Mouse (Mus musculus) lung, embryonic 15.5 days (tissue): ENCODE measurements around the gene Adgrl2. TPM values are rescaled to one million over a fixed set of nuclear protein-coding genes. Genes with fewer than 3 reads are reported as not detected.
A peak's percentile ranks its signal among the peaks of the same experiment; 100 is the strongest.

ENCODE experiments used
- ATAC-seq: fragments of 200-750 bp; cut with Nextera tagmentation; 2 replicates; pipeline ENCODE4 v1.8.0; 2017; ENCODE audit warnings: moderate number of reproducible peaks, borderline replicate concordance; ENCODE audit not compliant: low FRiP score, low TSS enrichment; ENCODE audit errors: extremely low read depth
- H3K27ac ChIP-seq: fragments of 300-500 bp; sonication (generic); 2 replicates; pipeline ENCODE4 v1.5.1; 2015; ENCODE audit warnings: moderate library complexity, mild to moderate bottlenecking, inconsistent platforms
- H3K27me3 ChIP-seq: fragments of 300-500 bp; sonication (generic); 2 replicates; pipeline ENCODE4 v1.6.1; 2015; ENCODE audit warnings: inconsistent platforms
- H3K36me3 ChIP-seq: fragments of 300-500 bp; sonication (generic); 2 replicates; pipeline ENCODE4 v1.6.1; 2015; ENCODE audit warnings: inconsistent platforms
- H3K4me1 ChIP-seq: fragments of 300-500 bp; sonication (generic); 2 replicates; pipeline ENCODE4 v1.6.1; 2015; ENCODE audit warnings: inconsistent platforms
- H3K4me2 ChIP-seq: fragments of 300-500 bp; sonication (generic); 2 replicates; pipeline ENCODE4 v1.6.1; 2015; ENCODE audit warnings: inconsistent platforms, mild to moderate bottlenecking, moderate library complexity
- H3K4me3 ChIP-seq: fragments of 300-500 bp; sonication (generic); 2 replicates; pipeline ENCODE4 v1.5.1; 2015; ENCODE audit warnings: mild to moderate bottlenecking, inconsistent platforms
- H3K9ac ChIP-seq: fragments of 300-500 bp; sonication (generic); 2 replicates; pipeline ENCODE4 v1.6.1; 2015; ENCODE audit warnings: inconsistent platforms
- H3K9me3 ChIP-seq: fragments of 300-500 bp; sonication (generic); 2 replicates; pipeline ENCODE4 v1.6.1; 2016; ENCODE audit warnings: inconsistent platforms
- WGBS: fragments of 180-500 bp; shearing (Covaris S2); methylation state at CpG from one replicate; pipeline ENCODE4 v1.1.7; 2015; 5-methylcytosine and 5-hydroxymethylcytosine counted together
- polyA plus RNA-seq: library from polyadenylated mRNA; unstranded; fragments of >200 nt; fragmentation: Nextera tagmentation; extraction: Ambion mirVana; gene quantifications from 2 replicates; pipeline ENCODE4 v1.2.1, GENCODE M21; 2015

Adgrl2 gene
- polyA plus RNA-seq, 1 experiment from 2014 or later = 62.1 TPM

DNA sequence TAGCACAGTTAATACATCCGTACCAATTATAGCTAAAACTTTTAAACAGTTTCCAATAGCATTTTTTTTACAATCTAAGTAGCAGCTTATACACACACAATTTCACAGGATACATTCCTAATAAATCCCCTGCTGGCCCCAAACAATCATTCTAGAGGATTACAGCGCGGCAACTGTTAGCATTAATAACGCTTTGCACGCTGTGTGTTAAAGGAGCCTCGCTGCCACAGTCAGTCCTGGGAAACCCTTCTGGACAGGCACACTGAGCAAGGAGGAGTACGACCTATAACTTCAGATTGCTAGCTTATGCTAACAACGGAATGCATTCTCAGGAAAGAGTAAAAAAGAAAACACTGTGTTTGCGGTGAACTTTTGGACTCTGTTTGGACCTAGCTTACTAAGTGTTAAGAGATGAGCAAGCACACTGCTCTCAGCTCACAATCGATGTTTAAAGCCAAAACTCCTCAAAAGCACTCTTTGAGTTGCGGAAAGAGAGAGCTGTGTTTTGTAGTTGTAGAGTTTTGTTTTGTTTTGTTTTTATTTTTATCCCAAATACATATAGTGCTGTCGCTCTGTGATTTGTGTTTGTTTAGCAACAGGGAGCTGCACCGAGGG is 25.3 kb downstream of the Adgrl2 start:
- WGBS = 59% methylated on average over 13 of the region's 13 CpGs

DNA sequence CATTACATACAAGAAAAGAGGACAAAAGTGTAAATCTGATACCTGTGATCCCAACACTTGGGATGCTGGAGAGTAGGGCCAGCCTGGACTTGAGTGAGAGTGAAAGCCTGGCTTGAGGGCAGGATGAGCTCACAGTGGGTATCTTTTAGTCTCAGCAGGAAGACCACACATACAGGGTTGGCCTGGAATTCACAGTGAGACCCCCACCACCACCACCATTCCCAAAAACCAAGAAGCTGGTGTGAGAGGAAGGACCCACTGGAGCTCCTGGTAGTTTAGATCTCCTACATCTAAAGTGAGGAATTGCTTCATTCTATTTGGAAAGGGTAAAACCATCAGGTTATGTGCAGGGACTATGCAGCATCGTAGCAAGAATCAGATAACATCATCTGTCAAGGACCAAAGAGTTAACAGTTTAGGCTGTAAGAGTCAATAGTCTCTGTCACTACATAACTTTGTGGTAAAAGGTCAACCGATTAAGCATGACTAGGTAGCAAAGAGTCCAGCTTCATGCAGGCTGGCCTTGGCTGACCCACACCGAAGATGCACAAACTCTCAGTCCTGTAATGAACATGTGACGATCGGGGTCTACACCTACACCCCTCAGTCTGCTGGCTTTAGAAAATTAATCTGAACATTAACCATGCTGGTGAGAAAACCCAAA is 26.8 kb downstream of the Adgrl2 start:
- no peak overlapping the region for H3K9ac ChIP-seq
- 79% methylated on average over 5 of the region's 5 CpGs for WGBS
- H3K27me3 ChIP-seq = no peaks in the 10 kb centered on the region
- no peak for ATAC-seq
- no peaks in the 10 kb centered on the region for H3K9me3 ChIP-seq
- H3K27ac ChIP-seq = no peak overlapping the region
- no peaks in the 10 kb centered on the region for H3K36me3 ChIP-seq
- H3K4me3 ChIP-seq = no peak overlapping the region
- no peak overlapping the region for H3K4me2 ChIP-seq
- H3K4me1 ChIP-seq = peaks cover 55% of the 10 kb centered on the region

More for the DNA sequence above, 25.3 kb downstream of the Adgrl2 start:
- H3K36me3 ChIP-seq = no peaks in the 10 kb centered on the region
- H3K4me3 ChIP-seq = no peak overlapping the region
- H3K27ac ChIP-seq = no peak overlapping the region
- ATAC-seq = no peak
- H3K9me3 ChIP-seq = no peaks in the 10 kb centered on the region
- H3K4me2 ChIP-seq = no peak overlapping the region
- H3K4me1 ChIP-seq = peaks cover 39% of the 10 kb centered on the region
- H3K9ac ChIP-seq = no peak overlapping the region
- H3K27me3 ChIP-seq = no peaks in the 10 kb centered on the region

DNA sequence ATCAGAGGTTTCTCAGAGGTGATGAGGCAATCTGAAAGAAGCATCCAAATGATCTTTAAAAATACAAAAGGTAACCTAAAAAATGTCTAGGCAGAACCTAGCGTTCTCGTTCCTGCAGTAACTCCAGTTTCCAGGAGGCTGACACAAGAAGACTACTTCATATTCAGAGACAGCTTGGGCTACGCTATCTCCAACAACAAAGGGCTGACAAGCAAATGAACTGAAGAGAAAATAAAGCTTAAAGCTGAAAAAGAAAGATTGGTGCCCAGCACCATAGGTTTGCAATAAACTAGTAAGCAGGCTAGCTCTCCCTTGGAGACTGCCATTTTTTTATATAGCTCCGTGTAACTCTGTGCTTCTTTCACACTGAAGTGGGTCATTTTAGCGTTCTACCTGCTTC is 28.7 kb downstream of the Adgrl2 start:
- Histone ChIP-seq H3K27me3 (no peaks in the 10 kb centered on the region), H3K4me3 (no peak overlapping the region), H3K27ac (no peak overlapping the region), H3K4me1 (peaks cover 64% of the 10 kb centered on the region), H3K4me2 (no peak overlapping the region), H3K9ac (no peak overlapping the region), H3K9me3 (no peaks in the 10 kb centered on the region), H3K36me3 (no peaks in the 10 kb centered on the region)
- WGBS = 46% methylated on average over 5 of the region's 5 CpGs
- no peak for ATAC-seq

- Histone ChIP-seq H3K9me3 (no peaks in the 10 kb centered on the region), H3K9ac (no peak overlapping the region), H3K36me3 (no peaks in the 10 kb centered on the region), H3K4me2 (no peak overlapping the region), H3K4me3 (no peak overlapping the region), H3K27me3 (no peaks in the 10 kb centered on the region), H3K4me1 (peaks cover 62% of the 10 kb centered on the region), H3K27ac (no peak overlapping the region)
- 24% methylated on average over 9 of the region's 9 CpGs for WGBS
- ATAC-seq = peak; percentile 67
These were observed 29.5 kb downstream of the Adgrl2 start for GRCm38 (mm10) chr3:148960751-148961289.

DNA sequence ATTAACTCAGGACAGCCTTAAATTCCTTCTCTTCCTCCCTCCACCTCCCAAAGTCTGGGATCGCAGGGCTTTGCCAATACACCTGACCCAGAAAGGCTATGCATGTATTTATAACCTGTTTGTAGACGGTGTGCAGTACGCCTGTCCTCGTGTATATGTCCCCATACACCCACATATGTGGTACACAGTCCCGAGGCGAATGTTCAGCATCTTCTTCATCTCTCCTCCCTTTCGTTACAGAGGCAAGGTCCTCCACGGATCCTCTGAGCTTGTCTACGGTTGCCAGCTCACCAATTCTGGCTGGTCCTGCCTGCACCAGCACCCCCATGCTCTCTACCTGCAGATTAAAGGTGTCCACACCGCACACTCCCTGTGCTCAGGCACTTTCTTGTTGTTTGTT is 30.1 kb downstream of the Adgrl2 start:
- H3K36me3 ChIP-seq = no peaks in the 10 kb centered on the region
- H3K9me3 ChIP-seq = no peaks in the 10 kb centered on the region
- no peak overlapping the region for H3K9ac ChIP-seq
- WGBS = 71% methylated on average over 10 of the region's 10 CpGs
- no peak overlapping the region for H3K27ac ChIP-seq
- no peaks in the 10 kb centered on the region for H3K27me3 ChIP-seq
- no peak for ATAC-seq
- H3K4me3 ChIP-seq = no peak overlapping the region
- peaks cover 59% of the 10 kb centered on the region for H3K4me1 ChIP-seq
- H3K4me2 ChIP-seq = peak overlapping the region; percentile 52

GRCm38 (mm10) chr3:148959327-148960025 is 30.9 kb downstream of the Adgrl2 start:
- Histone ChIP-seq H3K9ac (0 out of 2 replicates have a peak overlapping the region, but pooled peaks have one; percentile 11), H3K4me3 (peak overlapping the region; percentile 22), H3K4me2 (peak overlapping the region; percentile 52), H3K27me3 (no peaks in the 10 kb centered on the region), H3K27ac (no peak overlapping the region), H3K9me3 (no peaks in the 10 kb centered on the region), H3K4me1 (peaks cover 55% of the 10 kb centered on the region), H3K36me3 (0 out of 2 replicates have a peak, but pooled peaks cover 4% of the 10 kb centered on the region)
- 12% methylated on average over 15 of the region's 15 CpGs for WGBS
- peak; percentile 66; the same call in 1 of the 2 replicates for ATAC-seq

DNA sequence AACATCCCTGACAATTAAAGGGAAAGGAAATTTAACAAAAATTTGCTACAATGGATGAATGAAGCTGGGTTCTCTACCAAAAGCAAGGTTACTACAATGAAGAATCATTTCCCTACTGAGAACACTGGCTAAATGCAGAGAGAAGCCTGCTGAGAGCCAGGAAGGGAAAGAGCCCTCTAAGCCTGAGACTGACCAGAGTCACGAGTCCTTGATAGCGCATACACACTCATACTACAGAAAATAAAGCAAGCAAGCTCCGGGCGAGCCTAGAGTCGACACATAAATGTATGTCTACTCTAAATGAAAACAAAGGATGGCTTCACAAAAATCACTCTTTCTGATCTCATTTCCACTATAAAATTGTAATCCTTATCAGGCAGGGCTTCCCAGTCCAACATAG is 31.6 kb downstream of the Adgrl2 start:
- Histone ChIP-seq H3K4me1 (peaks cover 55% of the 10 kb centered on the region), H3K4me3 (no peak overlapping the region), H3K27me3 (no peaks in the 10 kb centered on the region), H3K4me2 (peak overlapping the region; percentile 52), H3K9me3 (no peaks in the 10 kb centered on the region), H3K36me3 (0 out of 2 replicates have a peak, but pooled peaks cover 5% of the 10 kb centered on the region), H3K9ac (no peak overlapping the region), H3K27ac (no peak overlapping the region)
- 49% methylated on average over 5 of the region's 5 CpGs for WGBS
- no peak for ATAC-seq

GRCm38 (mm10) chr3:148958185-148958584 is 32.2 kb downstream of the Adgrl2 start:
- H3K27me3 ChIP-seq = no peaks in the 10 kb centered on the region
- H3K9me3 ChIP-seq = no peaks in the 10 kb centered on the region
- no peak for ATAC-seq
- H3K9ac ChIP-seq = no peak overlapping the region
- no peak overlapping the region for H3K4me2 ChIP-seq
- peaks cover 55% of the 10 kb centered on the region for H3K4me1 ChIP-seq
- H3K27ac ChIP-seq = no peak overlapping the region
- H3K36me3 ChIP-seq = 0 out of 2 replicates have a peak, but pooled peaks cover 5% of the 10 kb centered on the region
- WGBS = 52% methylated on average over 9 of the region's 9 CpGs
- H3K4me3 ChIP-seq = no peak overlapping the region

DNA sequence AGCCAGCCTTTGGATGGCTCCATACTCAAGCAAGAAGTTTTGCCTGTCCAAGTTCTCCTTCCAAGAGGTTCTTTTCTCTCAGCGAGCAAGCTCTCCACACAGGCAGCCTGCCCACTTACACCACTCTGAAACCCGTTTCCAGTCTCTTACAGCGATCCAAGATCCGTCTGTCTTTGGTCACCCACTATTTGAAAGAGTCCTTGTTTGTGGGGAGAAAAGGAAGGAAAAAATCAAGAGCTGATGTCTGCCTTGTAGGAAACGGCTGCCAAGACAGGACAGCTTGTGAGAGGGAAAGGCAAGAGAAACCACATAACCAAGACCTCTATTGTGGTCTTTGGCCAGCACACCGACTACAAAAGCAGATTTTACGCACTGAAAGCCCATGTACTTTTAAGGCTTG is 33.5 kb downstream of the Adgrl2 start:
- H3K9ac ChIP-seq = no peak overlapping the region
- peaks cover 17% of the 10 kb centered on the region for H3K36me3 ChIP-seq
- no peaks in the 10 kb centered on the region for H3K9me3 ChIP-seq
- H3K4me3 ChIP-seq = no peak overlapping the region
- no peak overlapping the region; the same call in 1 of the 2 replicates for H3K27ac ChIP-seq
- WGBS = 51% methylated on average over 7 of the region's 7 CpGs
- no peak for ATAC-seq
- H3K4me2 ChIP-seq = no peak overlapping the region
- H3K27me3 ChIP-seq = no peaks in the 10 kb centered on the region
- H3K4me1 ChIP-seq = peaks cover 52% of the 10 kb centered on the region

GRCm38 (mm10) chr3:148949796-148950195 is 40.6 kb downstream of the Adgrl2 start:
- Histone ChIP-seq H3K36me3 (peaks cover 18% of the 10 kb centered on the region), H3K9me3 (no peaks in the 10 kb centered on the region), H3K4me3 (no peak overlapping the region), H3K27ac (no peak overlapping the region), H3K4me2 (no peak overlapping the region), H3K4me1 (peaks cover 6% of the 10 kb centered on the region; the same call in 1 of the 2 replicates), H3K27me3 (no peaks in the 10 kb centered on the region), H3K9ac (no peak overlapping the region)
- no peak for ATAC-seq
- 85% methylated on average over 8 of the region's 8 CpGs for WGBS

- WGBS = 59% methylated on average over 9 of the region's 9 CpGs
These were observed 42.5 kb downstream of the Adgrl2 start for GRCm38 (mm10) chr3:148947805-148948405.

More at GRCm38 (mm10) chr3:148947805-148948405, 42.5 kb downstream of the Adgrl2 start:
- Histone ChIP-seq H3K9ac (no peak overlapping the region), H3K27ac (no peak overlapping the region), H3K4me2 (no peak overlapping the region), H3K36me3 (peaks cover 12% of the 10 kb centered on the region), H3K4me1 (peaks cover 6% of the 10 kb centered on the region; the same call in 1 of the 2 replicates), H3K9me3 (no peaks in the 10 kb centered on the region), H3K27me3 (no peaks in the 10 kb centered on the region), H3K4me3 (no peak overlapping the region)
- no peak for ATAC-seq
